In the genomic region with DNA sequence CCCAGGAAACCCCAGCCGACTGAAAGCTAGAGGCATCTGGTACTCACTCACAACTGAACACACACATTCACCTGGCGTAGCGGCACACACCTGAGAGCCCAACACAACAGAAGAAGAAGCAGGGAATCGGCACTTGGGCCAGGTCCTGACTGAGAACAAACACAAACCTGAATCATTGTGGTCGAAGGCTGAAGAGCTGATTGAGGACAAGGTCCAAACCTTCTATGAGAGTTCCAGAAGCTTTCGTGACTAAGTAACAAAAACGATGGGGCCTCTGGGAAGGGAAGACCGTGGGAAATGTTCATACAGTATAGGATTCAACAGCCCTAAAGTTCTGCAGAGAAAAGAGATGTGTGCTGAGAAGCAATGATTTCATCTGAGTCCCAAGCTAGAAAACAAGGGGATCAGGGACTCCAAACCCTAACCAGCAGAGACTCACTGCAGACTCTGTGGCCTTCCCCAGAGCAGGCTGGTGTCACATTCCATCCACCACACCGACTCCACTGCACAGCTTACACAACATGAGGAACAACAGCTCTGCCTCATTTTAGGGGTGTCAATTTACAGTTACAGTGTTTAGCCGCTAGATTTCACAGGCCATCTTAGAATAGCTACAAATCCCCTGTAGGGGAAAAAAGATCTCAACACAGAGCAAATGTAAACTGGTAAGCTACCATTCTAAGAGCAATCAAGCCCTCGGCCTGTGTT, we compare ENCODE assay signal across 22 mouse cellular contexts.
A peak's percentile ranks its signal among the peaks of the same experiment; 100 is the strongest.
DNase-seq lines count a peak whose midpoint lies in the region; ATAC-seq and TF ChIP-seq lines count a peak whose summit lies in the region.
"Had no signal": no experiment of that assay in that cellular context is flagged by ENCODE, and none has a peak within 500 bp of the region (broad histone marks: within the 10 kb centered on the region; RNA-seq: fewer than 3 reads in every experiment).

No protein-coding gene starts in this region.

- no peaks in the 10 kb centered on the region for H3K4me1 ChIP-seq in heart, adult 2 months (ENCODE audit: control insufficient read depth, insufficient read depth, low read length)
- peaks cover 11% of the 10 kb centered on the region for H3K4me1 ChIP-seq in limb, embryonic 12.5 days (replicated peaks)
- no peaks in the 10 kb centered on the region for H3K4me1 ChIP-seq in limb, embryonic 10.5 days
- 0 out of 2 replicates have a peak, but pooled peaks cover 2% of the 10 kb centered on the region for H3K4me1 ChIP-seq in intestine, embryonic 15.5 days (replicated peaks)
- H3K4me1 ChIP-seq: hindbrain, embryonic 12.5 days; stomach, embryonic 15.5 days had no signal

- H3K4me3 ChIP-seq in heart, adult 2 months, result no peak overlapping the region
- no peak overlapping the region for H3K4me3 ChIP-seq in limb, embryonic 12.5 days (replicated peaks)
- no peak overlapping the region for H3K4me3 ChIP-seq in limb, embryonic 10.5 days
- no peak overlapping the region for H3K4me3 ChIP-seq in intestine, embryonic 15.5 days (replicated peaks)
- H3K4me3 ChIP-seq: heart, embryonic 10.5 days; hindbrain, embryonic 12.5 days; stomach, embryonic 15.5 days had no signal

- TF ChIP-seq POLR2A in heart, adult 2 months (IDR thresholded peaks at IDR 0.05; ENCODE audit: insufficient read depth, low read depth, low read length), result no peak

- no peaks in the 10 kb centered on the region for H3K27me3 ChIP-seq in heart, adult 2 months (ENCODE audit: control insufficient read depth, insufficient read depth, low read length)
- no peaks in the 10 kb centered on the region for H3K27me3 ChIP-seq in limb, embryonic 12.5 days
- H3K27me3 ChIP-seq in limb, embryonic 10.5 days (ENCODE audit: low read depth, poor library complexity, severe bottlenecking), result no peaks in the 10 kb centered on the region
- H3K27me3 ChIP-seq in intestine, embryonic 15.5 days (replicated peaks), result no peaks in the 10 kb centered on the region
- H3K27me3 ChIP-seq: hindbrain, embryonic 12.5 days; stomach, embryonic 15.5 days had no signal

- no peaks in the 10 kb centered on the region for H3K36me3 ChIP-seq in heart, adult 2 months (ENCODE audit: control insufficient read depth, insufficient read depth, low read length)
- H3K36me3 ChIP-seq in limb, embryonic 12.5 days, result no peaks in the 10 kb centered on the region
- no peaks in the 10 kb centered on the region for H3K36me3 ChIP-seq in limb, embryonic 10.5 days
- H3K36me3 ChIP-seq in intestine, embryonic 15.5 days, result no peaks in the 10 kb centered on the region
- H3K36me3 ChIP-seq: heart, embryonic 10.5 days; hindbrain, embryonic 12.5 days; stomach, embryonic 15.5 days had no signal

- H3K27ac ChIP-seq in heart, adult 2 months, result no peak overlapping the region
- H3K27ac ChIP-seq in limb, embryonic 12.5 days, result peak overlapping the region; percentile 46; the same call in 1 of the 2 replicates
- H3K27ac ChIP-seq in limb, embryonic 10.5 days, result no peak overlapping the region
- no peak overlapping the region for H3K27ac ChIP-seq in intestine, embryonic 15.5 days
- H3K27ac ChIP-seq: heart, embryonic 10.5 days; hindbrain, embryonic 12.5 days; stomach, embryonic 15.5 days had no signal

- no peak for TF ChIP-seq EP300 in heart, adult 2 months (IDR thresholded peaks at IDR 0.05; ENCODE audit: insufficient read depth, low read depth, low read length)

- H3K4me2 ChIP-seq in limb, embryonic 12.5 days, result no peak overlapping the region
- no peak overlapping the region for H3K4me2 ChIP-seq in intestine, embryonic 15.5 days (replicated peaks)
- H3K4me2 ChIP-seq: hindbrain, embryonic 12.5 days; liver, embryonic 11.5 days; lung, embryonic 14.5 days; stomach, embryonic 15.5 days had no signal

- no peak for TF ChIP-seq CTCF in heart, adult 2 months (IDR thresholded peaks at IDR 0.05)

- H3K9ac ChIP-seq in heart, adult 2 months (ENCODE audit: low read depth, low read length), result no peak overlapping the region
- no peak overlapping the region for H3K9ac ChIP-seq in limb, embryonic 12.5 days (replicated peaks)
- no peak overlapping the region for H3K9ac ChIP-seq in intestine, embryonic 15.5 days
- H3K9ac ChIP-seq: hindbrain, embryonic 12.5 days; lung, embryonic 14.5 days; stomach, embryonic 15.5 days had no signal

- intact Hi-C loops in heart, adult 2 months (cut with DNase I), result no loop called here

- peak; percentile 56; the same call in 1 of the 2 replicates for ATAC-seq in limb, embryonic 12.5 days (ENCODE audit: insufficient number of reproducible peaks, insufficient read depth, low FRiP score, low TSS enrichment, low read depth)
- peak; percentile 47; the same call in 1 of the 2 replicates for ATAC-seq in intestine, embryonic 15.5 days
- ATAC-seq: inflammation-experienced regulatory T-cells, adult 6 months; midbrain, embryonic 16.5 days had no signal

- H3K79me2 ChIP-seq in heart, adult 2 months (replicated peaks; ENCODE audit: control insufficient read depth, insufficient read depth, low read length), result no peaks in the 10 kb centered on the region

- WGBS in heart, adult 2 months, result 87% methylated on average over 11 of the region's 11 CpGs
- WGBS in limb, embryonic 12.5 days, result 77% methylated on average over 11 of the region's 11 CpGs
- WGBS in limb, embryonic 10.5 days, result 86% methylated on average over 11 of the region's 11 CpGs
- 65% methylated on average over 11 of the region's 11 CpGs for WGBS in intestine, embryonic 15.5 days

- no peaks in the 10 kb centered on the region for H3K9me3 ChIP-seq in limb, embryonic 12.5 days
- no peaks in the 10 kb centered on the region for H3K9me3 ChIP-seq in limb, embryonic 10.5 days (replicated peaks)
- no peaks in the 10 kb centered on the region for H3K9me3 ChIP-seq in intestine, embryonic 15.5 days
- H3K9me3 ChIP-seq: heart, embryonic 10.5 days; hindbrain, embryonic 12.5 days; stomach, embryonic 15.5 days had no signal

- peak; percentile 75 for DNase-seq in heart, adult 11 months
- no peak for DNase-seq in heart, adult 2 months
- no peak for DNase-seq in limb, embryonic 10.5 days (ENCODE audit: low spot score)
- DNase-seq in skeletal muscle tissue, adult 2 months (ENCODE audit: low read depth, low spot score), result peak; percentile 7
- no peak for DNase-seq in adrenal gland, adult 2 months
- DNase-seq in cerebellum, postnatal 14 days, result no peak
- DNase-seq: adrenal gland, postnatal 36 days; cerebellum, adult 18-20 months; gastrocnemius, postnatal 25 days; heart, postnatal 10 days; lung, embryonic 14.5 days; lung, postnatal 36 days; right cerebral cortex, postnatal 14 days; thymus, adult 18-20 months had no signal

Comparison
In these comparisons a context has a peak if more than half of its experiments do, and no peak if none do; other contexts are left out.
1. DNase-seq: peak in heart, adult 11 months (single experiment) and skeletal muscle tissue, adult 2 months (single experiment); none in heart, adult 2 months (0 of 2), limb, embryonic 10.5 days (single experiment), adrenal gland, adult 2 months (single experiment) and cerebellum, postnatal 14 days (0 of 2).